Mouse (Mus musculus) heart, postnatal 0 days (tissue): Measurements from ENCODE around the gene Sik3. TPM values are rescaled to one million over a fixed set of nuclear protein-coding genes. Genes with fewer than 3 reads are reported as not detected.

Experiments used
- ATAC-seq: fragments of 200-750 bp; cut with Nextera tagmentation; 2 replicates; pipeline ENCODE4 v1.8.0; 2017; ENCODE audit warnings: low read depth, moderate number of reproducible peaks, moderate library complexity; ENCODE audit not compliant: insufficient read depth
- DNase-seq: peaks from one replicate; pipeline ENCODE4 v3.0.0-alpha.2; 2016; ENCODE audit warnings: low spot score
- H3K27ac ChIP-seq: fragments of 300-500 bp; sonication (generic); 2 replicates; pipeline ENCODE4 v1.5.1; 2014; ENCODE audit warnings: low read depth, mild to moderate bottlenecking
- H3K27me3 ChIP-seq: fragments of 300-500 bp; sonication (generic); 2 replicates; pipeline ENCODE4 v1.6.1; 2014; ENCODE audit warnings: low read length, mixed read lengths; ENCODE audit not compliant: control insufficient read depth, insufficient read depth
- H3K36me3 ChIP-seq: fragments of 300-500 bp; sonication (generic); replicated peaks from 2 replicates; pipeline ENCODE4 v1.6.1; 2014; ENCODE audit warnings: low read length, mixed read lengths; ENCODE audit not compliant: control insufficient read depth, insufficient read depth
- H3K4me1 ChIP-seq: fragments of 300-500 bp; sonication (generic); 2 replicates; pipeline ENCODE4 v1.6.1; 2014; ENCODE audit warnings: antibody characterized with exemption; ENCODE audit not compliant: control insufficient read depth, insufficient read depth
- H3K4me2 ChIP-seq: fragments of 300-500 bp; sonication (generic); 2 replicates; pipeline ENCODE4 v1.6.1; 2014; ENCODE audit warnings: low read depth, mild to moderate bottlenecking, low read length, moderate library complexity
- H3K4me3 ChIP-seq: fragments of 300-500 bp; sonication (generic); 2 replicates; pipeline ENCODE4 v1.5.1; 2014; ENCODE audit warnings: low read depth, low read length
- H3K9ac ChIP-seq: fragments of 300-500 bp; sonication (generic); replicated peaks from 2 replicates; pipeline ENCODE4 v1.6.1; 2014; ENCODE audit warnings: low read depth, low read length, mixed read lengths
- H3K9me3 ChIP-seq: fragments of 300-500 bp; sonication (generic); replicated peaks from 2 replicates; pipeline ENCODE4 v1.6.1; 2016; ENCODE audit warnings: low read length; ENCODE audit not compliant: control insufficient read depth
- CTCF ChIP-seq: IDR thresholded peaks from 2 replicates; pipeline ENCODE4 v1.5.1; 2016; ENCODE audit warnings: antibody characterized with exemption, control low read depth, low read depth
- EP300 ChIP-seq: IDR thresholded peaks from 2 replicates; pipeline ENCODE4 v1.6.1; 2016; ENCODE audit warnings: antibody characterized with exemption, low read depth
- WGBS: fragments of 180-500 bp; shearing (Covaris S2); extraction: QIAGEN DNeasy Blood & Tissue Kit; methylation state at CpG from one replicate; pipeline ENCODE4 v1.1.7; 2014; 5-methylcytosine and 5-hydroxymethylcytosine counted together
- polyA plus RNA-seq: library from polyadenylated mRNA; unstranded; fragments of >200 nt; fragmentation: Nextera tagmentation; extraction: Ambion mirVana; gene quantifications from 2 replicates; pipeline ENCODE4 v1.2.1, GENCODE M21; 2015
- total RNA-seq: library from RNA; depleted of rRNA; stranded (reverse); fragments of >200 nt; gene quantifications from 2 replicates; pipeline ENCODE4 v1.2.3, GENCODE M21; 2014; ENCODE audit warnings: low replicate concordance

Gene Sik3
- total and polyA plus RNA-seq, 2 experiments from 2014 or later: 13.1 to 35.3 TPM

GRCm38 (mm10) chr9:46011094-46011970 is 1.3 kb upstream of the Sik3 start:
- H3K9ac ChIP-seq: no peak overlapping the region
- no peaks in the 10 kb centered on the region for H3K9me3 ChIP-seq
- TF ChIP-seq CTCF: no peak
- TF ChIP-seq EP300: no peak
- DNase-seq: no peak
- WGBS: 46% methylated on average over 3 of the region's 3 CpGs
- ATAC-seq: no peak
- no peaks in the 10 kb centered on the region for H3K36me3 ChIP-seq
- peak overlapping the region; percentile 72 for H3K4me2 ChIP-seq
- no peak overlapping the region for H3K4me3 ChIP-seq
- peaks cover 30% of the 10 kb centered on the region for H3K4me1 ChIP-seq
- no peak overlapping the region for H3K27ac ChIP-seq
- no peaks in the 10 kb centered on the region for H3K27me3 ChIP-seq

GRCm38 (mm10) chr9:46013009-46013586 is 478 bp downstream of the Sik3 start:
- peak overlapping the region; percentile 99 for H3K4me3 ChIP-seq
- peak overlapping the region; percentile 99 for H3K27ac ChIP-seq
- H3K9ac ChIP-seq: peak overlapping the region; percentile 100
- peaks cover 34% of the 10 kb centered on the region for H3K4me1 ChIP-seq
- no peak for TF ChIP-seq CTCF
- TF ChIP-seq EP300: no peak
- ATAC-seq (peak; percentile 40), DNase-seq (peak; percentile 49)
- H3K4me2 ChIP-seq: peak overlapping the region; percentile 72
- no peaks in the 10 kb centered on the region for H3K27me3 ChIP-seq
- no peaks in the 10 kb centered on the region for H3K9me3 ChIP-seq
- no peaks in the 10 kb centered on the region; the same call in 1 of the 2 replicates for H3K36me3 ChIP-seq
- under 1% methylated on average over 46 of the region's 46 CpGs for WGBS

GRCm38 (mm10) chr9:46013616-46014015 is 996 bp downstream of the Sik3 start:
- DNase-seq (peak; percentile 37), ATAC-seq (no peak)
- Histone ChIP-seq H3K36me3 (no peaks in the 10 kb centered on the region; the same call in 1 of the 2 replicates), H3K9ac (peak overlapping the region; percentile 100), H3K9me3 (no peaks in the 10 kb centered on the region), H3K4me2 (peak overlapping the region; percentile 72), H3K4me1 (peaks cover 34% of the 10 kb centered on the region), H3K27ac (peak overlapping the region; percentile 99), H3K4me3 (peak overlapping the region; percentile 99), H3K27me3 (no peaks in the 10 kb centered on the region)
- TF ChIP-seq EP300 (no peak), CTCF (no peak)
- WGBS: 3% methylated on average over 5 of the region's 5 CpGs

- H3K4me3 ChIP-seq: peak overlapping the region; percentile 99
- peaks cover 34% of the 10 kb centered on the region for H3K4me1 ChIP-seq
- H3K27me3 ChIP-seq: no peaks in the 10 kb centered on the region
- DNase-seq: peak; percentile 67
- TF ChIP-seq CTCF (peak; percentile 37; the same call in 1 of the 2 replicates), EP300 (no peak)
- H3K9ac ChIP-seq: peak overlapping the region; percentile 100
- H3K36me3 ChIP-seq: peaks cover 5% of the 10 kb centered on the region; the same call in 1 of the 2 replicates
- ATAC-seq: no peak
- 4% methylated on average over 10 of the region's 10 CpGs for WGBS
- peak overlapping the region; percentile 99 for H3K27ac ChIP-seq
- no peaks in the 10 kb centered on the region for H3K9me3 ChIP-seq
- peak overlapping the region; percentile 72 for H3K4me2 ChIP-seq
These were observed 1.6 kb downstream of the Sik3 start for GRCm38 (mm10) chr9:46014251-46014681.

GRCm38 (mm10) chr9:46015081-46015551 is 2.5 kb downstream of the Sik3 start:
- H3K36me3 ChIP-seq: peaks cover 6% of the 10 kb centered on the region; the same call in 1 of the 2 replicates
- peak overlapping the region; percentile 99 for H3K27ac ChIP-seq
- peak overlapping the region; percentile 99 for H3K4me3 ChIP-seq
- peak overlapping the region; percentile 2; the same call in 1 of the 2 replicates for H3K9ac ChIP-seq
- peaks cover 39% of the 10 kb centered on the region for H3K4me1 ChIP-seq
- 3% methylated on average over 8 of the region's 8 CpGs for WGBS
- H3K27me3 ChIP-seq: no peaks in the 10 kb centered on the region
- ATAC-seq (peak; percentile 56), DNase-seq (peak; percentile 81)
- peak overlapping the region; percentile 72 for H3K4me2 ChIP-seq
- H3K9me3 ChIP-seq: no peaks in the 10 kb centered on the region
- TF ChIP-seq EP300: no peak
- TF ChIP-seq CTCF: no peak; the same call in 1 of the 2 replicates
